Mouse (Mus musculus): ENCODE results near the gene Rasgef1c. TPM values are rescaled to one million over a fixed set of nuclear protein-coding genes. Genes with fewer than 3 reads are reported as not detected.

Gene Rasgef1c
- total and polyA plus RNA-seq, 3 experiments = 0.12 to 0.15 TPM; not detected in 1

- Histone ChIP-seq H3K9ac (ENCODE audit: control insufficient read depth, low read depth, low read length, poor library complexity, severe bottlenecking) (no peak overlapping the region), H3K27ac (ENCODE audit: control insufficient read depth, low read depth, low read length) (no peak overlapping the region), H3K4me3 (ENCODE audit: control insufficient read depth in 1 of 2, insufficient read depth in 1 of 2, low read depth in 2 of 2, low read length in 2 of 2) (no peak overlapping the region), H3K79me2 (ENCODE audit: control insufficient read depth, insufficient read depth, low read length, poor library complexity) (no peaks in the 10 kb centered on the region), H3K36me3 (ENCODE audit: control insufficient read depth in 1 of 2, insufficient read depth in 2 of 2, low read length in 2 of 2) (peaks cover 0 to 9% of the 10 kb centered on the region in 2 experiments; a peak in 2 of 4 replicates), H3K27me3 (ENCODE audit: control insufficient read depth in 1 of 2, insufficient read depth in 2 of 2, low read length in 2 of 2) (peaks cover 0 to 2% of the 10 kb centered on the region in 2 experiments; a peak in 1 of 4 replicates), H3K9me3 (replicated peaks; ENCODE audit: insufficient read depth, low read length) (no peaks in the 10 kb centered on the region), H3K4me1 (ENCODE audit: control insufficient read depth in 1 of 2, insufficient read depth in 2 of 2, low read length in 2 of 2) (peaks cover 3 to 9% of the 10 kb centered on the region in 2 experiments; a peak in 3 of 4 replicates)
- no peak for DNase-seq (ENCODE audit: low read depth, low spot score)
- peak in 2 of 3 experiments; percentile 2 to 3; a peak in 1 of 6 replicates for TF ChIP-seq CTCF (IDR thresholded peaks at IDR 0.05 in 2 of 3, conservative IDR thresholded peaks at IDR 0.05 in 1 of 3; ENCODE audit: control insufficient read depth in 1 of 3, insufficient read depth in 1 of 3, low read depth in 2 of 3, low read length in 3 of 3, poor library complexity in 1 of 3, severe bottlenecking in 1 of 3)
- TF ChIP-seq MXI1 (IDR thresholded peaks at IDR 0.05; ENCODE audit: low read depth, low read length) = no peak
Measured at GRCm38 (mm10) chr11:49927169-49927568, 25.5 kb downstream of the Rasgef1c start.

- no peak overlapping the region for H3K9ac ChIP-seq (ENCODE audit: control insufficient read depth, low read depth, low read length, poor library complexity, severe bottlenecking)
- no peaks in the 10 kb centered on the region for H3K9me3 ChIP-seq (replicated peaks; ENCODE audit: insufficient read depth, low read length)
- H3K4me1 ChIP-seq (ENCODE audit: control insufficient read depth in 1 of 2, insufficient read depth in 2 of 2, low read length in 2 of 2) = peaks cover 3 to 9% of the 10 kb centered on the region in 2 experiments; a peak in 3 of 4 replicates
- H3K4me3 ChIP-seq (ENCODE audit: control insufficient read depth in 1 of 2, insufficient read depth in 1 of 2, low read depth in 2 of 2, low read length in 2 of 2) = no peak overlapping the region
- no peaks in the 10 kb centered on the region for H3K79me2 ChIP-seq (ENCODE audit: control insufficient read depth, insufficient read depth, low read length, poor library complexity)
- no peak for DNase-seq (ENCODE audit: low read depth, low spot score)
- no peak overlapping the region for H3K27ac ChIP-seq (ENCODE audit: control insufficient read depth, low read depth, low read length)
- H3K36me3 ChIP-seq (ENCODE audit: control insufficient read depth in 1 of 2, insufficient read depth in 2 of 2, low read length in 2 of 2) = peaks cover 0 to 9% of the 10 kb centered on the region in 2 experiments; a peak in 2 of 4 replicates
- TF ChIP-seq CHD1 (IDR thresholded peaks at IDR 0.05; ENCODE audit: low read depth, low read length) = no peak
- no peak for TF ChIP-seq GATA1 (IDR thresholded peaks at IDR 0.05; ENCODE audit: low read depth, low read length)
- TF ChIP-seq NRF1 (IDR thresholded peaks at IDR 0.05; ENCODE audit: insufficient read depth, low read depth, low read length, poor library complexity, severe bottlenecking) = no peak
- TF ChIP-seq USF1 (IDR thresholded peaks at IDR 0.05; ENCODE audit: low read depth, low read length) = no peak
- TF ChIP-seq MEF2A (IDR thresholded peaks at IDR 0.05; ENCODE audit: extremely low read depth, insufficient replicate concordance, low read depth, low read length, poor library complexity, severe bottlenecking) = no peak
- TF ChIP-seq GABPA (IDR thresholded peaks at IDR 0.05; ENCODE audit: low read depth, low read length) = no peak
- peaks cover 0 to 2% of the 10 kb centered on the region in 2 experiments; a peak in 2 of 4 replicates for H3K27me3 ChIP-seq (ENCODE audit: control insufficient read depth in 1 of 2, insufficient read depth in 2 of 2, low read length in 2 of 2)
Measured at GRCm38 (mm10) chr11:49927670-49928069, 26.0 kb downstream of the Rasgef1c start.

- Histone ChIP-seq H3K9me3 (replicated peaks; ENCODE audit: insufficient read depth, low read length) (no peaks in the 10 kb centered on the region), H3K79me2 (ENCODE audit: control insufficient read depth, insufficient read depth, low read length, poor library complexity) (no peaks in the 10 kb centered on the region), H3K4me1 (ENCODE audit: control insufficient read depth in 1 of 2, insufficient read depth in 2 of 2, low read length in 2 of 2) (peaks cover 3 to 7% of the 10 kb centered on the region in 2 experiments; a peak in 3 of 4 replicates), H3K9ac (ENCODE audit: control insufficient read depth, low read depth, low read length, poor library complexity, severe bottlenecking) (no peak overlapping the region), H3K27me3 (ENCODE audit: control insufficient read depth in 1 of 2, insufficient read depth in 2 of 2, low read length in 2 of 2) (peaks cover 3 to 10% of the 10 kb centered on the region in 2 experiments; a peak in 3 of 4 replicates), H3K27ac (ENCODE audit: control insufficient read depth, low read depth, low read length) (no peak overlapping the region), H3K4me3 (ENCODE audit: control insufficient read depth in 1 of 2, insufficient read depth in 1 of 2, low read depth in 2 of 2, low read length in 2 of 2) (no peak overlapping the region), H3K36me3 (ENCODE audit: control insufficient read depth in 1 of 2, insufficient read depth in 2 of 2, low read length in 2 of 2) (peaks cover 0 to 5% of the 10 kb centered on the region in 2 experiments; a peak in 2 of 4 replicates)
- no peak for DNase-seq (ENCODE audit: low read depth, low spot score)
- no peak for TF ChIP-seq RAD21 (IDR thresholded peaks at IDR 0.05; ENCODE audit: low read depth, low read length)
- TF ChIP-seq MXI1 (IDR thresholded peaks at IDR 0.05; ENCODE audit: low read depth, low read length) = no peak
- TF ChIP-seq NELFE (IDR thresholded peaks at IDR 0.05; ENCODE audit: low read depth, low read length) = no peak
- TF ChIP-seq ETS1 (IDR thresholded peaks at IDR 0.05; ENCODE audit: low read depth, low read length) = no peak
- no peak for TF ChIP-seq ZC3H11A (IDR thresholded peaks at IDR 0.05; ENCODE audit: low read depth, low read length)
- no peak for TF ChIP-seq ZMIZ1 (IDR thresholded peaks at IDR 0.05; ENCODE audit: low read depth, low read length)
- no peak for TF ChIP-seq POLR2AphosphoS2 (IDR thresholded peaks at IDR 0.05; ENCODE audit: low read length)
- TF ChIP-seq POLR2A (IDR thresholded peaks at IDR 0.05; ENCODE audit: control insufficient read depth in 1 of 2, insufficient read depth in 1 of 2, low read depth in 1 of 2, low read length in 2 of 2, poor library complexity in 1 of 2) = no peak
- TF ChIP-seq USF1 (IDR thresholded peaks at IDR 0.05; ENCODE audit: low read depth, low read length) = no peak
- no peak for TF ChIP-seq POLR2AphosphoS5 (IDR thresholded peaks at IDR 0.05; ENCODE audit: borderline replicate concordance, low read depth, low read length)
- TF ChIP-seq TAL1 (IDR thresholded peaks at IDR 0.05; ENCODE audit: low read length) = no peak
- TF ChIP-seq MAFK (IDR thresholded peaks at IDR 0.05; ENCODE audit: borderline replicate concordance, low read depth, low read length) = no peak
- no peak for TF ChIP-seq CHD2 (IDR thresholded peaks at IDR 0.05; ENCODE audit: low read length)
- TF ChIP-seq EP300 (IDR thresholded peaks at IDR 0.05; ENCODE audit: low read depth in 1 of 2, low read length in 2 of 2) = no peak
- TF ChIP-seq CHD1 (IDR thresholded peaks at IDR 0.05; ENCODE audit: low read depth, low read length) = no peak
Measured at GRCm38 (mm10) chr11:49931037-49931625, 29.5 kb downstream of the Rasgef1c start.

Measured in MEL (cell line).